Mouse (Mus musculus) bone marrow macrophage, adult 2 months (primary cell): ENCODE results near the gene 1700025G04Rik. TPM values are rescaled to one million over a fixed set of nuclear protein-coding genes. Genes with fewer than 3 reads are reported as not detected.

Experiments
- H3K27ac ChIP-seq: 2 replicates; pipeline ENCODE4 v1.5.1; 2012; ENCODE audit warnings: low read depth, low read length; ENCODE audit not compliant: insufficient read depth
- H3K4me1 ChIP-seq: 2 replicates; pipeline ENCODE4 v1.6.1; 2012; ENCODE audit warnings: low read length; ENCODE audit not compliant: control insufficient read depth, insufficient read depth
- H3K4me3 ChIP-seq: 2 replicates; pipeline ENCODE4 v1.5.1; 2012; ENCODE audit warnings: mild to moderate bottlenecking, low read length, moderate library complexity; ENCODE audit not compliant: insufficient read depth
- CTCF ChIP-seq: IDR thresholded peaks from 2 replicates; pipeline ENCODE4 v1.5.1; 2012; ENCODE audit warnings: low read depth, mild to moderate bottlenecking, low read length, moderate library complexity
- POLR2A ChIP-seq: IDR thresholded peaks from 2 replicates; pipeline ENCODE4 v1.6.1; 2012; ENCODE audit warnings: mild to moderate bottlenecking, low read depth, low read length, borderline replicate concordance
- polyA plus RNA-seq: library from polyadenylated mRNA; stranded (reverse); fragments of >200 nt; gene quantifications from 2 replicates; pipeline ENCODE4 v1.2.4, GENCODE M21; 2012; ENCODE audit not compliant: missing spikeins, insufficient read depth, insufficient read length

The 1700025G04Rik gene
- polyA plus RNA-seq, 1 experiment: 45.8 TPM

- H3K4me3 ChIP-seq: no peak overlapping the region
- H3K4me1 ChIP-seq: peaks cover 36% of the 10 kb centered on the region
- H3K27ac ChIP-seq: no peak overlapping the region
- TF ChIP-seq POLR2A (no peak), CTCF (no peak)
Measured at GRCm38 (mm10) chr1:152000461-152000860, 89.5 kb downstream of the 1700025G04Rik start.

DNA sequence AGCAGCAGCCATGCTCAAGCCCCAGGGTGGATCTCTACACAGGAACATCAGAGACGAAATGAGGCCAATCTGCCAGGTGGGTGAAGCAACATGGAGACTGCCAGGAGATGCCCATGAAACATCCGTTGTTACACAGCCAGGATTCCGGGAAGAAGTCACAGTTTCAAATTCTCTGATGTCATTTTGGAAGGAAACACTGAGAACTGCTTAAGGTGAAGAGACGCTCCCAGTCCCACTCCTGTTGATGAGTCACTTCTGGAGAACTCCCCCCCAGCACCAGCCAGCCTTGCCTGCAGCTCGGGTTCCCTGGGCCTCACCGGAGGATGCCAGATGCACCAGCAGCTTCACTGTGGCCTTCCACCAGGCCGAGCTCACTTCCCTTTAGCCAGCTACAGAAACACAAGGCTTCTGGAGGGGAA is 90.5 kb downstream of the 1700025G04Rik start:
- no peak for TF ChIP-seq POLR2A
- TF ChIP-seq CTCF: no peak
- Histone ChIP-seq H3K27ac (peak overlapping the region; percentile 29), H3K4me3 (no peak overlapping the region)

DNA sequence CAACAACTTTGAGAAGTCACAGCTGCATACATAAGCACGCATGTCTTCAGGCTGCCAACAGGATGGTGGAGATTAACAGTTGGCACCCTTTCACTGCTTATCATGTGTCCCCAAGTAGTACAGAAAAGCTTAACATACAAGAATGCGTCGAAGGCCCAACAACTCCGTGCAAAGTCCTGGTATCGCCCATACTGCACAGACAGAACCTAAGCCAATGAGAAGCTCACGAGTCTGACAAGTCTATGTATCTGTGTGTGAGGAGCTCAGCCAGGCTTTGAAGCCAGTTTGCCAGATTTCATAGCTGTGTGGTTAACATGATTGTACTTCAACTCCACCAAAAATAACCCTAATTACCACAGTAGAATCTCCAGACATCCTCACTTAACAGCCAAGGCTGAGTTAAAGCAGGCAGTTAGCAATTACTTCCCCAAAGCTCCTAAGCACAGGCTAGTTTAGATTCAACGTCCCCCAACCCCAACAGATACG is 91.2 kb downstream of the 1700025G04Rik start:
- H3K27ac ChIP-seq: peak overlapping the region; percentile 29

More for the DNA sequence above, 90.5 kb downstream of the 1700025G04Rik start:
- peaks cover 36% of the 10 kb centered on the region for H3K4me1 ChIP-seq

GRCm38 (mm10) chr1:151997591-151997990 is 92.3 kb downstream of the 1700025G04Rik start:
- Histone ChIP-seq H3K27ac (peak overlapping the region; percentile 72), H3K4me1 (peaks cover 36% of the 10 kb centered on the region), H3K4me3 (no peak overlapping the region)
- TF ChIP-seq CTCF: no peak
- TF ChIP-seq POLR2A: no peak

More for the DNA sequence above, 91.2 kb downstream of the 1700025G04Rik start:
- no peak for TF ChIP-seq CTCF
- TF ChIP-seq POLR2A: no peak
- H3K4me1 ChIP-seq: peaks cover 36% of the 10 kb centered on the region
- no peak overlapping the region for H3K4me3 ChIP-seq

GRCm38 (mm10) chr1:151995948-151996697 is 93.8 kb downstream of the 1700025G04Rik start:
- H3K27ac ChIP-seq: no peak overlapping the region
- TF ChIP-seq POLR2A (no peak), CTCF (no peak)

GRCm38 (mm10) chr1:151994271-151994670 is 95.7 kb downstream of the 1700025G04Rik start:
- no peak overlapping the region for H3K27ac ChIP-seq
- no peak overlapping the region for H3K4me3 ChIP-seq
- no peak for TF ChIP-seq POLR2A
- TF ChIP-seq CTCF: no peak
- peaks cover 30% of the 10 kb centered on the region for H3K4me1 ChIP-seq

More at GRCm38 (mm10) chr1:151995948-151996697, 93.8 kb downstream of the 1700025G04Rik start:
- H3K4me1 ChIP-seq: peaks cover 36% of the 10 kb centered on the region
- no peak overlapping the region for H3K4me3 ChIP-seq

DNA sequence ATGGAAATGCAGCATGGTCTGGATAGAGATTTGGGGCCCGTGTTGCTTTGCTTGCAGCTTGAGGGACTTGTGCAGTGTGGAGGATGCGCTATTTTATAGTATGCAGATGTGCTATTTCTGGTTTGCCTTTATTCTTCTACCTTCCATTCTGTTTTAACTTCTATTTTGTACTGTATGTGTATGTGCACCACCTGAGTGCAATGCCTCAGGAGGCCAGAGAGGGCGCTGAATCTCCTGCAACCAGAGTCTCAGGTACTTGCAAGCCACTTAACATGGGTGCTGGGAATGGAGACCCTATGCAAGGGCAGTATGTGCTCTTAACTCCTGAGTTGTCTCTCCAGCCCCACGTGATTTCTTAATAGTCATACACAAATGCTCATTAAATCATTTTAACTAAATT is 98.4 kb downstream of the 1700025G04Rik start:
- Histone ChIP-seq H3K4me3 (no peak overlapping the region), H3K4me1 (peaks cover 8% of the 10 kb centered on the region), H3K27ac (no peak overlapping the region)
- TF ChIP-seq POLR2A (no peak), CTCF (peak; percentile 36)

DNA sequence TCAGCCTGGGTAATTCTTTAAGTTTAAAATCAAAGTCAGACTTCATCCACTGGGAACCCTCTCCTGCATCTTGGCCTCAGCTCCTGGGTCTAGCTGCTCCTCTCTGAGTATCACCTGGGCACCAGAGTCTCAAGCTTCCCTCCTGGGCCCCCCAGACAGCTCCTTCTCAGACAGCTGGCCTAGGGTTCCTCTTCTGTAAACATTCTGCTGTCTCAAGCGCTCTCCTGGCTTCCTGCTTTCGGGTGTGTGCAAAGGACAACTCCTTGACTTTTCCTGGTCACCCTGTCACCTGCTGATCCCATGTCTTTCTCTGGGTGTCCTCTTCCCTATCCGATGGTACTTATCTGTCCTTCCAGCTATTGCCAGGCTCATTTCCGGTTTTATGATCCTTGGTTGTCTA is 99.3 kb downstream of the 1700025G04Rik start:
- TF ChIP-seq POLR2A: no peak
- no peak for TF ChIP-seq CTCF
- Histone ChIP-seq H3K4me3 (no peak overlapping the region), H3K27ac (no peak overlapping the region), H3K4me1 (peaks cover 4% of the 10 kb centered on the region)

GRCm38 (mm10) chr1:151988713-151989112 is 101.2 kb downstream of the 1700025G04Rik start:
- Histone ChIP-seq H3K27ac (no peak overlapping the region), H3K4me1 (peaks cover 4% of the 10 kb centered on the region), H3K4me3 (no peak overlapping the region)
- no peak for TF ChIP-seq CTCF
- TF ChIP-seq POLR2A: no peak

DNA sequence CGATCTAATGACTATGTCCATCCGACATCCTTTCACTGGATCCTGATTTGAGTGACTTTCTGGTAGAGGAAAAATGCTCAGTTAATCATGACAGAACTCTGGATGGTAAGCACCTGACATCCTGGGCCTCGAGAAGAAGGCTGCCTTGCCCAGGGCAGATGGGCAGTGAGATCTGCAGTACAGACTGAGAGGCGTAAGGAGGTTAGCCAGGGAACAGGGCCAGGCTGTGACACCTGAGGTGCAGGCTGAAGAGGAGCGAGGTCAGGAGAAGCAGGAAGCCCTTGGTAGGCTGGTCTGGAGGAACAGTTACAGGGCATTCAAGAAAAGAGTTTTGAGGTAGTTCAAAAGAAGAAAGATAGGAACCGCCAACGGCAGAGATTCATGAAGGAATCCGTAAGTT is 101.9 kb downstream of the 1700025G04Rik start:
- H3K4me1 ChIP-seq: peaks cover 5% of the 10 kb centered on the region
- TF ChIP-seq CTCF: no peak
- no peak for TF ChIP-seq POLR2A
- H3K4me3 ChIP-seq: no peak overlapping the region

More for the DNA sequence above, 101.9 kb downstream of the 1700025G04Rik start:
- H3K27ac ChIP-seq: no peak overlapping the region
